Mouse (Mus musculus) bone marrow, adult 2 months (tissue): ENCODE data around the gene Tmem178.

ENCODE experiments used
- CTCF ChIP-seq: fragments of 200-500 bp; IDR thresholded peaks from 2 replicates; pipeline ENCODE4 v1.5.1; 2011; ENCODE audit warnings: low read length, control low read depth; ENCODE audit not compliant: control insufficient read depth, insufficient read depth
- POLR2A ChIP-seq: fragments of 200-500 bp; IDR thresholded peaks from 2 replicates; pipeline ENCODE4 v1.6.1; 2011; ENCODE audit warnings: low read depth, mild to moderate bottlenecking, control low read depth, low read length, borderline replicate concordance; ENCODE audit not compliant: control insufficient read depth

- TF ChIP-seq POLR2A (no peak), CTCF (no peak)
Observed at GRCm38 (mm10) chr17:80904061-80904460, 40.4 kb upstream of the Tmem178 start.
